Mouse (Mus musculus) naive thymus-derived CD4-positive, alpha-beta T cell, adult 2 months (primary cell): ENCODE measurements around the gene Asb11.
A peak's percentile ranks its signal among the peaks of the same experiment; 100 is the strongest.

Experiments
- DNase-seq: peaks from one replicate; pipeline ENCODE4 v3.0.0-alpha.2; 2011; ENCODE audit warnings: low read depth

Gene Asb11

DNA sequence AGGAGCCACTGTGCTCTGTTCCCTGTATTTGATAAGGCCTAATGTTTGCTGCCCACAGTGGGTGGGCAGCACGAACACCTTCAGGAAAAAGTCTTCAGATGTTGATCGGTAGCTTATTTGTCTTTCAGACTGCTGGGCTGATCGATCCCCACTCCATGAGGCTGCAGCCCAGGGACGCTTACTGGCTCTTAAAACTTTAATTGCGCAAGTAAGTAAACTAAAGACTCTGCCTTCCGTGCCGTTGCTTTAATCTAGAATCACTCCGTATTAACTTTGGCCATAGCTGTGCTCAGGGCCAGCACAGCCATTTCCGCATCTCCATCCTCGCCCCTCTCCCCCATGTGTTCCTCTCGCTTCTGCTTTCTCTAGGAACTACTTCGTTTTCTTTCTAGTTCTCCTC, 8.8 kb downstream of the Asb11 start:
- DNase-seq: no peak

GRCm38 (mm10) chrX:164446106-164446551, 9.3 kb downstream of the Asb11 start:
- peak; percentile 9 for DNase-seq

GRCm38 (mm10) chrX:164446835-164447681, 10.3 kb downstream of the Asb11 start:
- no peak for DNase-seq

DNA sequence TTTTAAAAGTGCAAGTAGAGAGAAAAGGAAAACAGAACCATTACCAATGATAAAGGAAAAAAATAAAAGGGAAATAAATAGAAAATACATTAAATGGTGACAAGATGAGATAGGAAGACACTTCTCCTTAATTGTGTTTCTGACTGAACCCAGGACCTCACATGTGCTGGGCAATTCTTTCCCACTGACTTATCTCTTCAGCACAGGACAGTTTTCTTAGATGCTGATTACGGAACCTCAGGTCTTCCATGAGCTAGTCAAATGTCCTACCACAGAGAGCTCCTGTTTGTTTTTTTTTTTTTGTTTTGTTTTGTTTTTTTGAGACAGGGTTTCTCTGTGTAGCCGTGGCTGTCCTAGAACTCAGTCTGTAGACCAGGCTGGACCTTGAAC, 10.9 kb downstream of the Asb11 start:
- DNase-seq: no peak

DNA sequence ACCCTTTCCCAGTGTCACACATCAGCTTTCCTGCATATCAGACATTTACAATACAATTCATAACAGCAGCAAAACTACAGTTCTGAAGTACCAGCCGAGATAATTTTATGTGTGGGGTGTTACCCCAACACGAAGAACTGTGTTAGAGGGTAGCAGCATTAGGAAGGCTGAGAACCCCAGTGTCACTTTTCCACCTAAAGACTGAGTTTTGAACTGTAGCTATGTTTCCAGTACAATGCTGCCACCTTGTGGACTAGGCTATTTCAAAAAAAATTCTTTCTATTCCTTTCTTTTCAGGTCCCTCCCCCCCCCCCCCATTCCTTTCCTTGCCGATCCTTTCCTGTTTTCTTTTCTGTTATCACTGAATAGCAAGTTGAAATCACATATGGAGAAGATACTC, 12.4 kb downstream of the Asb11 start:
- DNase-seq: peak; percentile 68

DNA sequence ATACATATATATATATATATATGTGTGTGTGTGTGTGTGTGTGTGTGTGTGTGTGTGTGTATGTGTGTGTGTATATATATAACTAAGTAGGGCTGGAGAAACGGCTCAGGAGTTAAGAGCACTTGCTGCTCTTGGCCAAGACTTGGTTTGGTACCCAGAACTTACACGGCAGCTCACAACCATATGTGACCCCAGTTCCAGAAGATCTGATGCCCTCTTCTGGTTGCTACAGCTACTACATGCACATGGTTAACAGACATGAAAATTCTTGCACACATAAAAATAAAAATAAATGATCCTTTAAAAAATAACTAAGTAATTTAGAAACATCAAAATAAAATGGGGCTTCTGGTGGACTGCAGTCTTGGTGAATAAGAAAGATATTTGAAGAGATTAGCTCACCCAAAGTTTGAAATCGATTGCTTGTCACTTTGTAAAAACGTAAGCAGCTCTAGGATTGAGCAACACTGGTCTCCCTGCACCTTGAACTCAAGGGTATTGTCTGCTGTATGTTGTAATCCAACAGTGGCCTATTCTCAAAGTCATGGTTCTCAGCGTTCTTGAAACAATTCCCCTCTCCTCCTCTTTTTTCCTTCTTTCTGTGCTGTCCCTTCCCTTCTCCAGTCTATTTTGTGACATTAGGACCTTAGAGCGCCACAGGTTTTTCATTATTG, 22.5 kb downstream of the Asb11 start:
- DNase-seq: no peak

GRCm38 (mm10) chrX:164502258-164502657, 65.5 kb downstream of the Asb11 start:
- DNase-seq: no peak

DNA sequence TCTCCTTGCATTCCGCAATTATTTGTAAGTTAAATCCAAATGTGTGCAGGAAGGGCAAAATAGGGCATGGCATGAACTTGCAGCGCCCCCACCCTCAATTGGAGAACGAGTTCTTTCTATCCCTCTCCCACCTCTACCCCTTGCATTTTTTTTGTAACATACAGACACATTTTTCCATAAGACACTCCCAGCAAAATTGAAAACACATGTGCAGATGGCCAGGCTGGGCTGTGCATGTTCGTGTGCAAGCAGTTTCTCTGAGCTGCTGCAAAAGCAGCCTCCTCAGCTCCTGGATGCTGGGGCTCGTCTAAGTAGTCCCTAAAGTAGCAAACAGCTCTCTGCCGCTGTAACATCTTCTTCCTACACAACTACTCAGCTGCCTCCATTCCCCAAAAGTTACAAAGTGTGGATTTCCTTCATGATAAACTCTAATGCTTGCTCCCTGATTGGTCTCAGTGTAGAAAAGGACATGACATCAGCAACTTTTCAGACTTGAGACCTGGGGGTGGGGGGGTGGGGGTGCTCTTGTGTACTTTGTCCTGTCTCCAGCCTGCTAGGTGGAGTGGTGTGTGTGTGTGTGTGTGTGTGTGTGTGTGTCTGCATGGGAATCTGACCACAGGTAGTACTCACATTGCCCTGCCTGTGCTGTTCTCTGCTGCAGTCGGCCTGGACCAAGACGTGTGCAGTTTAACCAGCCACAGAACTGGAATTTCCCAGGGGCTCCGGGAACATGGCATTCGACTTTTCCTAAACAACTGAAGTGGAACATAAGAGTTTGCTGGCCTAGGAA, 69.1 kb downstream of the Asb11 start, which contains the start of gene Asb9:
Asb9 (plus strand) TSS at position 619 of the 790 bp plus-strand sequence.
- no peak for DNase-seq

GRCm38 (mm10) chrX:164507068-164507467, 70.3 kb downstream of the Asb11 start:
- no peak for DNase-seq

GRCm38 (mm10) chrX:164508728-164509127, 71.9 kb downstream of the Asb11 start:
- no peak for DNase-seq
